Mouse (Mus musculus): Measurements from ENCODE around the gene Bco1. TPM values are rescaled to one million over a fixed set of nuclear protein-coding genes. Genes with fewer than 3 reads are reported as not detected.

Bco1 gene
- polyA plus RNA-seq, 1 experiment from 2014 or later: 0.22 TPM

DNA sequence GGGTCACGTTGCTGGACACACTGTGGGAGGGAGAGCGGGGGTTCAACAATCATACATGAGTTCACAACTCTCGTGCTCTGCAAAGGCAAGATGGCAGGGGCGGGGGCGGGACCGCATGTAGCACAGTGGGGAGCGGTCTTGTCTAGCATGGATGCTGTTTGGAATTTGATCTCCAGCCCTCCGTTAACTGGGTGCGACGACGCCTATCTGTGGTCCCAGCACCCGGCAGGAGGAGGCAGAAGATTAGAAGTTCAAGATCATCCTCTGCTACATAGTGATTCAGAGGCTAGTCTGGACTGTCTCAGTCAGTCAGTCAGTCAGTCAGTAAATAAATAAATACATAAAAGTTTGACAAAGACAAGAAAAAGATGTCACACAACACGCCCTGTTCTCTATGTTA lies 27.4 kb upstream of the Bco1 start:
- no peak overlapping the region for H3K27ac ChIP-seq
- ATAC-seq (ENCODE audit: insufficient number of reproducible peaks, insufficient read depth, low FRiP score, low TSS enrichment, low read depth): no peak

DNA sequence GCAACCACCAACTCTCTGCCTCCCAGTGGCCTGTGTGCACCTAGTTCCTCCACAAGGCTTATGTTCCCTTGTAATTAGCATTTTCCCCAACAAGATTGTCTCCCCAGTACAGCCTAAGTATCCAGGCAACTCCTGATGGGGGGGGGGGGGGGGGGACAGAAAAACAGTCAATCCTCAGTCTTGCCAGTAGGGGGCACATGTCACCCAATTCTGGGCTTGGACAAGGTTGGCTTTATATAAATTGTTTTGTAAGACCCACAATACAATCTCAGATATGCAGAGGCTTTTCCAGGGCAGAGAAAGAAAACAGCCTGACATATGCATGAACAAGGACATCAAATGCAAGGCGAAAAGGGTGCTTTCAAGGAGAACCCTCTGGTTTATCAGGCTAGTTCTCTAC lies 25.9 kb upstream of the Bco1 start:
- Histone ChIP-seq H3K9me3 (no peaks in the 10 kb centered on the region), H3K4me3 (no peak overlapping the region), H3K36me3 (no peaks in the 10 kb centered on the region), H3K4me1 (no peaks in the 10 kb centered on the region), H3K4me2 (no peak overlapping the region), H3K27ac (no peak overlapping the region), H3K27me3 (no peaks in the 10 kb centered on the region), H3K9ac (no peak overlapping the region)
- WGBS: 80% methylated on average over 1 of the region's 1 CpGs
- ATAC-seq (ENCODE audit: insufficient number of reproducible peaks, insufficient read depth, low FRiP score, low TSS enrichment, low read depth): no peak

More for the DNA sequence above, 27.4 kb upstream of the Bco1 start:
- Histone ChIP-seq H3K27me3 (no peaks in the 10 kb centered on the region), H3K4me3 (no peak overlapping the region), H3K9me3 (no peaks in the 10 kb centered on the region), H3K9ac (no peak overlapping the region), H3K4me1 (no peaks in the 10 kb centered on the region), H3K4me2 (no peak overlapping the region), H3K36me3 (no peaks in the 10 kb centered on the region)
- 82% methylated on average over 13 of the region's 13 CpGs for WGBS

DNA sequence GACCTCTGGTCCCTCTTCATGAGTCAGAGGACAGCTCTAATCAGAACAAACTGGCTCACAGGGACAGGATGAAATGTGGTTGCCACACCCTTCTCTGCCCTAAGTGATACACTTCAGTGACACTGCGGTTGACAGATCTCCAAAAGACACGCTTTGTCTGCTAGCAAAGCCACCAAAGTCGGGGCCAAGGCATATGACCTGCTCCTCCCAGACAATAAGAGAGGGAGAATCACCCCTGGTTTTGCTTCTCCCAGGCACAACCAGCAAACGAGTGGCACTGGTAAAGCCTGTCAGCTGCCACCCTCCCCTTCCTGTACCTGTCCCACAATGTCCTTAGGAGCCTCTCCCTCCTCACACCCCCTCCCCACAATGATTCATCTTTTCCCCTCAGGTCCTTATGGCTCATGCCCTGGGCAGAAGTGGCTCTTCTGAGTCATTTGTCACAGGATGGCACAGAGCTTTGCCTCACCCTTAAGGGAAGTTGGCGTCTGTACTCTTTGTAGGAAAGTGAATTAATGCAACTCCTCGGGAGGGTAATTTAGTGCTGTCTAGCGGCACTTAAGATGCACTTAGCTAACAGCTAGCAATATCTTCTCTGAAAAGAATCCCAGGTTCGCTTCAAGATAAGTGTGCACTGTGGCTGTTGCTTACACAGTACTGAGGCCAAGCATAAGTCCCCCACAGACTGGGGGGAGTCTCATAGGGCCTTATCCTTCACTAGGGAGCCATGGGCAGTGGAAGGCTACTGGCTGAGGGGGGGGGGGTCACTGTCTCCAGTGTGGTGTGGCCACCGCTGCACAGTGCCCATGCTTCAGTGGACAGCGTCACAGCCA lies 21.1 kb upstream of the Bco1 start:
- H3K9me3 ChIP-seq: no peaks in the 10 kb centered on the region
- H3K27ac ChIP-seq: no peak overlapping the region

DNA sequence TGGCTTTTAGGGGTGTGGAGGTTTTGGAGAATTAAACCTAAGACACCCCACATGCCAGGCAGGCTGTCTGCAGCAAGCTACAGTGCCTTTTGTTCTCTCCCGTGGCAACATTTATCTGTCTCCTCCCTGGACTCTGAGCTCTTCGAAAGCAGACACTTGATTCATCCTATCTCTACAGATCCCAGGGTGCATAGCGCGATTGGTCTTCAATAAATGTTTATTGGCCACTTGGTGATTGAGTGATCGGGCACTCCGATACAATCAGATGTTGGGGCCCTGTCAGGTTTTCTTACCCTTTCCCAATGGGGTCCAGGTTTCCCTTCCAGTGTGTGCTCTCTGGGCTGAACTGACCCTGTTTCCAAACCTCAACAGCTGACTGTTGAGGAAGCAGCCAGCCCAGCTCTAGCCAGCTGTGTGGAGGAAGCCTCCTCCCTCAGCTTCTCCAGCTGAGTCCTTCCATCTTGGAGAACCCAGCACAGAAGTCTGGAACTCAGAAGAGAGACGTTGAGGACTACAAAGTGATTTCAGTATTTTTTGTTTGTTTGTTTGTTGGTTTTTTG lies 17.2 kb upstream of the Bco1 start:
- H3K4me2 ChIP-seq: no peak overlapping the region
- H3K36me3 ChIP-seq: no peaks in the 10 kb centered on the region
- no peaks in the 10 kb centered on the region for H3K4me1 ChIP-seq
- H3K4me3 ChIP-seq: no peak overlapping the region
- 85% methylated on average over 7 of the region's 7 CpGs for WGBS
- no peaks in the 10 kb centered on the region for H3K9me3 ChIP-seq
- no peak for ATAC-seq (ENCODE audit: insufficient number of reproducible peaks, insufficient read depth, low FRiP score, low TSS enrichment, low read depth)
- H3K9ac ChIP-seq: no peak overlapping the region
- H3K27me3 ChIP-seq: no peaks in the 10 kb centered on the region
- H3K27ac ChIP-seq: no peak overlapping the region

More for the DNA sequence above, 21.1 kb upstream of the Bco1 start:
- no peak for ATAC-seq (ENCODE audit: insufficient number of reproducible peaks, insufficient read depth, low FRiP score, low TSS enrichment, low read depth)
- 79% methylated on average over 10 of the region's 10 CpGs for WGBS
- Histone ChIP-seq H3K4me1 (no peaks in the 10 kb centered on the region), H3K36me3 (no peaks in the 10 kb centered on the region), H3K9ac (0 out of 2 replicates have a peak overlapping the region, but pooled peaks have one; percentile 3), H3K27me3 (no peaks in the 10 kb centered on the region), H3K4me2 (no peak overlapping the region), H3K4me3 (no peak overlapping the region)

DNA sequence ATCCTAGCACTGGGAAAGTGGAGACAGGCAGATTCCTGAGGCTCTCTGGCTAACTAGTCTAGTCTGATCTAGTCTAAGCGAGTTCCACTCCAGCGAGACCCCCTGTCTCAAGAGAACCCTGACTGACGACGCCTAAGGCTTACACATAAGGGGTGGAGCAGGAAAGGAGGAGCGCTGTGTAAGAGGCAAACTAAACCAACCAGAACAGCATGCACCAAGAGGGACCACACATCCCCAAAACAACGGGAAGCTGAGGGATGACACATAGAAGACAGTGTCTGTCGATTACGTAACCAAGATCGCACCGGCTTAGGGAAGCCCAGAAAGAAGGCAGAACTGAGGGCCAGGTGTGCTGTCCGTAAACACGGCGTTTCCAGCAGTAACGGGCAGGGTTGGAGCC lies 16.0 kb upstream of the Bco1 start:
- Histone ChIP-seq H3K9me3 (no peaks in the 10 kb centered on the region), H3K4me2 (no peak overlapping the region), H3K27me3 (no peaks in the 10 kb centered on the region), H3K9ac (no peak overlapping the region), H3K36me3 (no peaks in the 10 kb centered on the region), H3K27ac (no peak overlapping the region), H3K4me1 (no peaks in the 10 kb centered on the region), H3K4me3 (no peak overlapping the region)
- 78% methylated on average over 14 of the region's 14 CpGs for WGBS
- ATAC-seq (ENCODE audit: insufficient number of reproducible peaks, insufficient read depth, low FRiP score, low TSS enrichment, low read depth): no peak

DNA sequence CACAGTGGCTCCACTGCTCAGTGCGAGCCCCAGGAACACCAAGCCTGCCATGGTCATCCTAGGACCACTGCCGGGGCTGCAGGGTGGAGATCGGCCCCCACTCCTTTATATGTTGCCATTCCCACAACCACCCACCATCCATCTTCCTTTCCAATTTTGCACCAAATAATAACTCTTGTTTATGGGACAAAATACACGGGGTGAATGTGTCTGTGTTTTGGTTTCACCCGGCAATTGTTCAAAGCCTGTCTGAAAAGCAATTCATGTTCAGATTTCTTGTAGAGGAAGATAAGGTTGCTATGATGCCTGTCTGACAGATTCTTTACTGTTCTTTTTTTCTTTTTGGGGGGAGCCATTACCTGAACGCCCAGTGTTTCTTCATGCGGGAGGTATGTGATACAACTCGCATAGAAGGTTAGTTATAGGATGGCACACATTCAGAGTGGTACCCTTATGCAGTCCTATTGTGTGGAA lies 13.2 kb upstream of the Bco1 start, which contains the start of gene Pkd1l2:
Gene Pkd1l2, minus strand, starts transcription at position 51 of the 474 bp plus-strand sequence.
- Histone ChIP-seq H3K4me2 (no peak within 1 kb of the TSS), H3K27ac (no peak within 1 kb of the TSS), H3K4me1 (no peaks in the 10 kb centered on the region), H3K36me3 (no peaks in the 10 kb centered on the region), H3K9ac (no peak within 1 kb of the TSS), H3K9me3 (no peaks in the 10 kb centered on the region), H3K4me3 (no peak within 1 kb of the TSS), H3K27me3 (no peaks in the 10 kb centered on the region)
- 82% methylated on average over 8 of the region's 8 CpGs for WGBS
- ATAC-seq (ENCODE audit: insufficient number of reproducible peaks, insufficient read depth, low FRiP score, low TSS enrichment, low read depth): no peak

DNA sequence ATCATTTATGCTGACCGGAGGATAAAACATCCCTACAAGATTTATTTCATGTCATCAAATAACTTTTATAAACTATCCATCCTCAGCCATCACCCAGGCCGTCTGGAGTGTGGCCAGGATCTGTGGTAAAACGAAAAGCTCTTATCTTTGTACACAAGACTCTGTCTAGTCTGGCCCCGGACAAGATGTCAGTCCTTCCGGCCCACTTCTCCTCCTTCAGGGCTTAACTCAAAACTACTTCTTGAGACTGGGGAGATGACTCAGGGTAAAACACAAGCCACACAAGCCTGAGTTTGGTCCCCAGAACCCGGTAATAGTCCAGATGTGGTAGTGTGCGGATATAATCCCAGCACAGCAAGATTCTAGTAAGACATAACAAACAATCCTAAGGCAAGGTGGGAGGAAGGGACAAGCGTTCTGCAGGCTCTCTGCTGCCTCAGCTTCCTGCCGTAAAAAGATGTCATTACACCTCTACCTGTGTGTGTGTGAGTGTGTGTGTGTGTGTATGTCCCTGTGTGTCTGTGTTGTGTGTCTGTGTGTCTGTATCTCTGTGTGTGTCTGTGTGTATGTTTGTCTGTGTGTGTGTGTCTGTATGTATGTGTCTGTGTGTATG lies 12.6 kb upstream of the Bco1 start:
- no peak overlapping the region for H3K4me3 ChIP-seq
- no peaks in the 10 kb centered on the region for H3K36me3 ChIP-seq
- WGBS: 73% methylated on average over 9 of the region's 9 CpGs
- ATAC-seq (ENCODE audit: insufficient number of reproducible peaks, insufficient read depth, low FRiP score, low TSS enrichment, low read depth): no peak
- no peaks in the 10 kb centered on the region for H3K27me3 ChIP-seq
- H3K4me2 ChIP-seq: no peak overlapping the region
- H3K9me3 ChIP-seq: no peaks in the 10 kb centered on the region
- no peak overlapping the region for H3K9ac ChIP-seq
- no peak overlapping the region for H3K27ac ChIP-seq
- no peaks in the 10 kb centered on the region for H3K4me1 ChIP-seq

DNA sequence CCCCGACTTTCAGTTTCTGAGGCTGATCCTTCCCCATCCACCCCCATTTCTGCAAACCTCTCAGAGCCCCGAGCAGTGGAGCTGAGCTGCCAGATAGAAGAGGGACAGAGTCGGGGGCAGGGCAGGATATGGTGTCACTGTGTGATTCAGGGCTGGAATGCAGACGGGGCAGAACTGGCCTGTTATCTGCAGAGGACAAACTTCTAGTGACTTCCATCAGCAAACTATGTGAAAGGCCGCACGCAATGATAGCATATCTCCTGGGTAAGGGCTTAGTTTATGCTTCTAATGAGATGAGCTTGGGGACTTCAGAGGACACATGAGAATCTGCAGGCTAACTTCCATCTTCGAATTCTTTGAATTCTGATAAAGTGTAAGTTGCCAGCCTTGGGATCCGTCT lies 10.1 kb upstream of the Bco1 start:
- H3K27me3 ChIP-seq: no peaks in the 10 kb centered on the region
- H3K4me2 ChIP-seq: no peak overlapping the region
- H3K9ac ChIP-seq: no peak overlapping the region
- H3K4me1 ChIP-seq: no peaks in the 10 kb centered on the region
- WGBS: 53% methylated on average over 8 of the region's 8 CpGs
- H3K4me3 ChIP-seq: no peak overlapping the region
- no peaks in the 10 kb centered on the region for H3K36me3 ChIP-seq
- no peak for ATAC-seq (ENCODE audit: insufficient number of reproducible peaks, insufficient read depth, low FRiP score, low TSS enrichment, low read depth)
- H3K9me3 ChIP-seq: no peaks in the 10 kb centered on the region
- no peak overlapping the region for H3K27ac ChIP-seq

DNA sequence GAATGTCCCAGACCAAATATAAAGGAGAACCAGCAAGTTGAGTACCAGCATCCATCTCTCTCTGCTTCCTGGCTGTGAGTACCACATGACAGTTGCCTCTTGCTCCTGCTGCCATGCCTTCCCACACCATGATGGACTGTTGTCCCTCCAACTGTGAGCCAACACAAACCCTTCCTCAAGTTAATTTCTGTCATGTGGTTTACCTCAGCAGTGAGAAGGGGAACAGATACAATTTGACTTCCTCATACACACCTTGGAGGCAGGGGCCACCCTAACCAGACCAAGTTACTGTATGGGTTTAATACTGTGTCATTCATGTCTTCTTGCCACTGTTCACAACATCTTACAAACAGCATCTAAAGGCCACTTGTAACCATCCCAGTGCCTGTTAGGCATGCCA lies 8.6 kb upstream of the Bco1 start:
- Histone ChIP-seq H3K9ac (no peak overlapping the region), H3K4me2 (no peak overlapping the region), H3K36me3 (no peaks in the 10 kb centered on the region), H3K27ac (no peak overlapping the region), H3K4me3 (no peak overlapping the region), H3K4me1 (no peaks in the 10 kb centered on the region), H3K27me3 (no peaks in the 10 kb centered on the region), H3K9me3 (no peaks in the 10 kb centered on the region)
- ATAC-seq (ENCODE audit: insufficient number of reproducible peaks, insufficient read depth, low FRiP score, low TSS enrichment, low read depth): no peak

DNA sequence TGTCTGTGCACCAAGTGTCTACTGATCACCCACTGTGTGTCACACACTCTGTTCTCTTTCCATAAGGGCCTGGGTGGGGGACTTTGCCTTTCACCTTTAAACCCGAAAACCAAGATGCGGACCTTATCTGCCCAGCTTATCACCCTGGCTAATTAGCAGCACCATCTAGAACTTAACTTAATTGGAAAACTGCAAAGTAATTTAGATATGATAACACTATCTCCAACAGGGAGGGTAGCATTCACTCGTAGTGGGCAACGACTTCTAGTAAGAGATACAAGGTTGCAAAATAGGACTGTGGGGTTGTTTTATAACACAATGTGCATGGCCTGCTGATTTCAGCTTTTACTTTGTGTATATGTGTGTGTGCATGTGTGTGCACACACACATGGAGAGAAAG lies 5.9 kb upstream of the Bco1 start:
- 85% methylated on average over 4 of the region's 4 CpGs for WGBS
- no peaks in the 10 kb centered on the region for H3K9me3 ChIP-seq
- H3K4me3 ChIP-seq: no peak overlapping the region
- H3K27me3 ChIP-seq: no peaks in the 10 kb centered on the region
- no peak overlapping the region for H3K9ac ChIP-seq
- H3K27ac ChIP-seq: no peak overlapping the region
- H3K4me2 ChIP-seq: no peak overlapping the region
- H3K4me1 ChIP-seq: no peaks in the 10 kb centered on the region
- H3K36me3 ChIP-seq: no peaks in the 10 kb centered on the region
- no peak for ATAC-seq (ENCODE audit: insufficient number of reproducible peaks, insufficient read depth, low FRiP score, low TSS enrichment, low read depth)

DNA sequence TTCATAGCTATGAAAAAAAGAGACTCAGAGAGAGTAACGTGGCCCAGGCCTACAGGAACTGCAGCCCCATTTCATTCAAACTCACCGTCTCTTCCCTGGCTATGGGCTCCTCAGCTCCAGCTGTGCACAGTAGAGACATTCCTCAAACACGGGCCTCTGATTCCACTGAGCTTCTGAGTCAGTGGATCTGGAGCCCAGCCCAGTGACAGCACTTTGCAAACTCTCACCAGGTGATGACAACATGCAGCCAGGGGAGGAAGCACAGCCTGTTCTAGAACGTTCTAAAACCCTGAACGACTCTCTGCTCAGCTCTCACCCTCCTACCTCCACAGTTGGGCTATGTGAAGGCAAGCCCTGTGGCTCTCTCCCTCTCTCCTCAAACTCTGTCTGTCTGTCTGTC lies 1.6 kb upstream of the Bco1 start:
- Histone ChIP-seq H3K9ac (no peak overlapping the region), H3K27ac (no peak overlapping the region), H3K4me2 (no peak overlapping the region), H3K27me3 (no peaks in the 10 kb centered on the region), H3K4me1 (peaks cover 15% of the 10 kb centered on the region), H3K9me3 (no peaks in the 10 kb centered on the region), H3K36me3 (no peaks in the 10 kb centered on the region), H3K4me3 (no peak overlapping the region)
- ATAC-seq (ENCODE audit: insufficient number of reproducible peaks, insufficient read depth, low FRiP score, low TSS enrichment, low read depth): no peak
- WGBS: 50% methylated on average over 5 of the region's 5 CpGs
